Mouse (Mus musculus): ENCODE results near the gene E130114P18Rik.

E130114P18Rik gene

GRCm38 (mm10) chr4:97777706-97778176 lies at the start of gene E130114P18Rik:
TSS of gene E130114P18Rik (minus strand) at chr4:97778078.
- peak; percentile 40 for DNase-seq (ENCODE audit: low spot score)

- no peak for DNase-seq (ENCODE audit: low spot score)
Observed at GRCm38 (mm10) chr4:97827115-97827514, 49.2 kb upstream of the E130114P18Rik start.

- DNase-seq (ENCODE audit: low spot score), result no peak
Observed at GRCm38 (mm10) chr4:97825841-97826240, 48.0 kb upstream of the E130114P18Rik start.

- DNase-seq (ENCODE audit: low spot score), result no peak
Observed at GRCm38 (mm10) chr4:97825432-97825831, 47.6 kb upstream of the E130114P18Rik start.

GRCm38 (mm10) chr4:97824451-97824850 lies 46.6 kb upstream of the E130114P18Rik start:
- DNase-seq (ENCODE audit: low spot score), result no peak

GRCm38 (mm10) chr4:97823512-97823911 lies 45.6 kb upstream of the E130114P18Rik start:
- no peak for DNase-seq (ENCODE audit: low spot score)

- DNase-seq (ENCODE audit: low spot score), result no peak
Observed at GRCm38 (mm10) chr4:97821556-97822251, 43.8 kb upstream of the E130114P18Rik start.

- DNase-seq (ENCODE audit: low spot score), result no peak
Observed at GRCm38 (mm10) chr4:97820474-97821259, 42.8 kb upstream of the E130114P18Rik start.

GRCm38 (mm10) chr4:97819101-97819500 lies 41.2 kb upstream of the E130114P18Rik start:
- DNase-seq (ENCODE audit: low spot score), result no peak

GRCm38 (mm10) chr4:97818498-97818897 lies 40.6 kb upstream of the E130114P18Rik start:
- no peak for DNase-seq (ENCODE audit: low spot score)

GRCm38 (mm10) chr4:97817741-97818140 lies 39.9 kb upstream of the E130114P18Rik start:
- DNase-seq (ENCODE audit: low spot score), result no peak

- DNase-seq (ENCODE audit: low spot score), result no peak
Observed at GRCm38 (mm10) chr4:97816753-97817152, 38.9 kb upstream of the E130114P18Rik start.

GRCm38 (mm10) chr4:97816001-97816400 lies 38.1 kb upstream of the E130114P18Rik start:
- DNase-seq (ENCODE audit: low spot score), result no peak

- no peak for DNase-seq (ENCODE audit: low spot score)
Observed at GRCm38 (mm10) chr4:97814515-97814914, 36.6 kb upstream of the E130114P18Rik start.

GRCm38 (mm10) chr4:97813996-97814395 lies 36.1 kb upstream of the E130114P18Rik start:
- DNase-seq (ENCODE audit: low spot score), result no peak

- DNase-seq (ENCODE audit: low spot score), result no peak
Observed at GRCm38 (mm10) chr4:97813035-97813434, 35.2 kb upstream of the E130114P18Rik start.

- no peak for DNase-seq (ENCODE audit: low spot score)
Observed at GRCm38 (mm10) chr4:97810348-97810939, 32.6 kb upstream of the E130114P18Rik start.

- no peak for DNase-seq (ENCODE audit: low spot score)
Observed at GRCm38 (mm10) chr4:97809582-97810295, 31.9 kb upstream of the E130114P18Rik start.

GRCm38 (mm10) chr4:97808885-97809284 lies 31.0 kb upstream of the E130114P18Rik start:
- DNase-seq (ENCODE audit: low spot score), result no peak

- no peak for DNase-seq (ENCODE audit: low spot score)
Observed at GRCm38 (mm10) chr4:97806924-97807323, 29.0 kb upstream of the E130114P18Rik start.

- DNase-seq (ENCODE audit: low spot score), result no peak
Observed at GRCm38 (mm10) chr4:97805896-97806808, 28.3 kb upstream of the E130114P18Rik start.
